Mouse (Mus musculus) lung, postnatal 0 days (tissue): ENCODE results near the gene Mycbpap. TPM values are rescaled to one million over a fixed set of nuclear protein-coding genes. Genes with fewer than 3 reads are reported as not detected.

Experiments used
- ATAC-seq: fragments of 200-750 bp; cut with Nextera tagmentation; 2 replicates; pipeline ENCODE4 v1.8.0; 2017; ENCODE audit warnings: moderate library complexity
- DNase-seq: peaks from one replicate; pipeline ENCODE4 v3.0.0-alpha.2; 2016; ENCODE audit warnings: low spot score
- H3K27ac ChIP-seq: fragments of 300-500 bp; sonication (generic); 2 replicates; pipeline ENCODE4 v1.5.1; 2014; ENCODE audit warnings: antibody characterized with exemption, mild to moderate bottlenecking, low read length, mixed read lengths
- H3K27me3 ChIP-seq: fragments of 300-500 bp; sonication (generic); replicated peaks from 2 replicates; pipeline ENCODE4 v1.6.1; 2014; ENCODE audit warnings: low read length, mixed read lengths; ENCODE audit not compliant: insufficient read depth
- H3K36me3 ChIP-seq: fragments of 300-500 bp; sonication (generic); 2 replicates; pipeline ENCODE4 v1.6.1; 2014; ENCODE audit warnings: low read length, mixed read lengths; ENCODE audit not compliant: insufficient read depth
- H3K4me1 ChIP-seq: fragments of 300-500 bp; sonication (generic); 2 replicates; pipeline ENCODE4 v1.6.1; 2014; ENCODE audit warnings: antibody characterized with exemption, low read depth, low read length, mixed read lengths; ENCODE audit not compliant: insufficient read depth
- H3K4me2 ChIP-seq: fragments of 300-500 bp; sonication (generic); replicated peaks from 2 replicates; pipeline ENCODE4 v1.6.1; 2014; ENCODE audit warnings: low read depth, mild to moderate bottlenecking, low read length, moderate library complexity, mixed read lengths
- H3K4me3 ChIP-seq: fragments of 300-500 bp; sonication (generic); 2 replicates; pipeline ENCODE4 v1.5.1; 2014; ENCODE audit warnings: low read depth, low read length
- H3K9ac ChIP-seq: fragments of 300-500 bp; sonication (generic); replicated peaks from 2 replicates; pipeline ENCODE4 v1.6.1; 2014; ENCODE audit warnings: low read depth, mild to moderate bottlenecking
- H3K9me3 ChIP-seq: fragments of 300-500 bp; sonication (generic); 2 replicates; pipeline ENCODE4 v1.6.1; 2016; ENCODE audit warnings: low read length, mixed read lengths
- CTCF ChIP-seq: IDR thresholded peaks from 2 replicates; pipeline ENCODE4 v1.5.1; 2016; ENCODE audit warnings: antibody characterized with exemption, mild to moderate bottlenecking
- EP300 ChIP-seq: IDR thresholded peaks from 2 replicates; pipeline ENCODE4 v1.6.1; 2016; ENCODE audit warnings: antibody characterized with exemption, mild to moderate bottlenecking, control low read depth
- WGBS: fragments of 180-500 bp; shearing (Covaris S2); extraction: QIAGEN DNeasy Blood & Tissue Kit; methylation state at CpG from one replicate; pipeline ENCODE4 v1.1.7; 2014; 5-methylcytosine and 5-hydroxymethylcytosine counted together
- polyA plus RNA-seq: library from polyadenylated mRNA; unstranded; fragments of >200 nt; fragmentation: Nextera tagmentation; extraction: Ambion mirVana; gene quantifications from 2 replicates; pipeline ENCODE4 v1.2.1, GENCODE M21; 2015

Mycbpap gene
- polyA plus RNA-seq = 3.1 and 4.7 TPM in 2 replicates

- Histone ChIP-seq H3K27ac (no peak within 1 kb of the TSS), H3K4me1 (no peaks in the 10 kb centered on the region), H3K9ac (peak within 1 kb of the TSS; percentile 43), H3K9me3 (no peaks in the 10 kb centered on the region), H3K4me3 (peak within 1 kb of the TSS; percentile 45), H3K36me3 (no peaks in the 10 kb centered on the region), H3K4me2 (peak within 1 kb of the TSS; percentile 89), H3K27me3 (no peaks in the 10 kb centered on the region)
- 2% methylated on average over 42 of the region's 42 CpGs for WGBS
- ATAC-seq = peak; percentile 77
- DNase-seq = peak; percentile 75
- TF ChIP-seq EP300 (no peak), CTCF (peak; percentile 39)
Observed at GRCm38 (mm10) chr11:94521219-94521843, at the start of gene Mycbpap. Gene Mycbpap, minus strand, starts transcription at chr11:94521742.

GRCm38 (mm10) chr11:94570612-94571011 is 49.1 kb upstream of the Mycbpap start:
- H3K4me1 ChIP-seq = no peaks in the 10 kb centered on the region
- ATAC-seq = peak; percentile 80
- H3K4me2 ChIP-seq = no peak overlapping the region
- 51% methylated on average over 9 of the region's 9 CpGs for WGBS
- H3K27ac ChIP-seq = peak overlapping the region; percentile 62
- no peak overlapping the region for H3K9ac ChIP-seq
- H3K27me3 ChIP-seq = no peaks in the 10 kb centered on the region
- peak; percentile 56 for DNase-seq
- H3K9me3 ChIP-seq = no peaks in the 10 kb centered on the region
- H3K4me3 ChIP-seq = no peak overlapping the region
- H3K36me3 ChIP-seq = no peaks in the 10 kb centered on the region
- no peak for TF ChIP-seq EP300
- TF ChIP-seq CTCF = no peak

- no peak overlapping the region for H3K9ac ChIP-seq
- ATAC-seq = no peak
- H3K27me3 ChIP-seq = no peaks in the 10 kb centered on the region
- no peak overlapping the region for H3K4me2 ChIP-seq
- H3K9me3 ChIP-seq = no peaks in the 10 kb centered on the region
- H3K36me3 ChIP-seq = no peaks in the 10 kb centered on the region
- WGBS = 82% methylated on average over 6 of the region's 7 CpGs
- peaks cover 12% of the 10 kb centered on the region; the same call in 1 of the 2 replicates for H3K4me1 ChIP-seq
- TF ChIP-seq EP300 = no peak
- TF ChIP-seq CTCF = no peak
- no peak overlapping the region for H3K27ac ChIP-seq
- DNase-seq = no peak
- no peak overlapping the region for H3K4me3 ChIP-seq
Observed at GRCm38 (mm10) chr11:94567326-94567725, 45.8 kb upstream of the Mycbpap start.

- Histone ChIP-seq H3K4me1 (peaks cover 12% of the 10 kb centered on the region; the same call in 1 of the 2 replicates), H3K27me3 (no peaks in the 10 kb centered on the region), H3K36me3 (no peaks in the 10 kb centered on the region), H3K27ac (no peak overlapping the region), H3K9me3 (no peaks in the 10 kb centered on the region), H3K4me2 (no peak overlapping the region), H3K4me3 (no peak overlapping the region), H3K9ac (no peak overlapping the region)
- 62% methylated on average over 6 of the region's 6 CpGs for WGBS
- TF ChIP-seq EP300 (no peak), CTCF (no peak)
- ATAC-seq (no peak), DNase-seq (no peak)
Observed at GRCm38 (mm10) chr11:94566534-94566933, 45.0 kb upstream of the Mycbpap start.

- H3K4me1 ChIP-seq = peaks cover 12% of the 10 kb centered on the region; the same call in 1 of the 2 replicates
- ATAC-seq (peak; percentile 65), DNase-seq (peak; percentile 49)
- peak; percentile 62 for TF ChIP-seq CTCF
- no peak for TF ChIP-seq EP300
- H3K9me3 ChIP-seq = no peaks in the 10 kb centered on the region
- H3K27me3 ChIP-seq = no peaks in the 10 kb centered on the region
- H3K9ac ChIP-seq = 0 out of 2 replicates have a peak overlapping the region, but pooled peaks have one; percentile 29
- H3K4me3 ChIP-seq = peak overlapping the region; percentile 23; the same call in 1 of the 2 replicates
- WGBS = 27% methylated on average over 16 of the region's 16 CpGs
- peak overlapping the region; percentile 55 for H3K4me2 ChIP-seq
- peak overlapping the region; percentile 26; the same call in 1 of the 2 replicates for H3K27ac ChIP-seq
- no peaks in the 10 kb centered on the region for H3K36me3 ChIP-seq
Observed at GRCm38 (mm10) chr11:94565151-94565479, 43.6 kb upstream of the Mycbpap start.

GRCm38 (mm10) chr11:94564437-94565150 is 43.1 kb upstream of the Mycbpap start, which contains the start of gene Chad:
Gene Chad, plus strand, starts transcription at chr11:94565047.
- TF ChIP-seq EP300 = no peak
- peak; percentile 56 for TF ChIP-seq CTCF
- DNase-seq (peak; percentile 85), ATAC-seq (peak; percentile 83)
- H3K4me2 ChIP-seq = peak within 1 kb of the TSS; percentile 55
- no peaks in the 10 kb centered on the region for H3K9me3 ChIP-seq
- H3K9ac ChIP-seq = peak within 1 kb of the TSS; percentile 29; the same call in 1 of the 2 replicates
- H3K4me3 ChIP-seq = peak within 1 kb of the TSS; percentile 23
- 6% methylated on average over 35 of the region's 35 CpGs for WGBS
- H3K27me3 ChIP-seq = no peaks in the 10 kb centered on the region
- no peaks in the 10 kb centered on the region for H3K36me3 ChIP-seq
- peak within 1 kb of the TSS; percentile 26; the same call in 1 of the 2 replicates for H3K27ac ChIP-seq
- H3K4me1 ChIP-seq = peaks cover 12% of the 10 kb centered on the region; the same call in 1 of the 2 replicates
